Mouse (Mus musculus) large intestine, adult 2 months (tissue): ENCODE measurements around the gene Kremen2. TPM values are rescaled to one million over a fixed set of nuclear protein-coding genes. Genes with fewer than 3 reads are reported as not detected.

Experiments
- DNase-seq: peaks from one replicate; pipeline ENCODE4 v3.0.0-alpha.2; 2012; ENCODE audit warnings: low read depth, low spot score
- WGBS: fragments of 180-500 bp; shearing (Covaris S2); methylation state at CpG from one replicate; pipeline ENCODE4 v1.1.7; 2018; 5-methylcytosine and 5-hydroxymethylcytosine counted together
- polyA plus RNA-seq: library from polyadenylated mRNA; depleted of rRNA; stranded (reverse); fragments of >200 nt; gene quantifications from 2 replicates; pipeline ENCODE4 v1.2.3, GENCODE M21; 2012; rRNA removed

Kremen2 gene
- polyA plus RNA-seq, 1 experiment = 3.1 TPM

- DNase-seq = no peak
- 2% methylated on average over 84 of the region's 101 CpGs for WGBS
Measured at GRCm38 (mm10) chr17:23699131-23700077, 46.2 kb downstream of the Kremen2 start.

- 72% methylated on average over 3 of the region's 3 CpGs for WGBS
- no peak for DNase-seq
Measured at GRCm38 (mm10) chr17:23695801-23696200, 49.8 kb downstream of the Kremen2 start.

GRCm38 (mm10) chr17:23694491-23694890, 51.1 kb downstream of the Kremen2 start:
- no peak for DNase-seq

More at GRCm38 (mm10) chr17:23694491-23694890, 51.1 kb downstream of the Kremen2 start:
- 61% methylated on average over 1 of the region's 1 CpGs for WGBS

Other genes with a start within 250 kb of the Kremen2 start
- 10.6 and 11.2 TPM in 2 replicates for gene Zfp213, start 181.6 kb downstream of the Kremen2 start, polyA plus RNA-seq
- gene Zfp13, start 146.3 kb downstream of the Kremen2 start, polyA plus RNA-seq = 4.4 and 5.5 TPM in 2 replicates
- gene Zscan10, start 145.0 kb downstream of the Kremen2 start, polyA plus RNA-seq = not detected in 2 replicates
- gene Mmp25, start 100.6 kb downstream of the Kremen2 start, polyA plus RNA-seq = 0.41 and 0.67 TPM in 2 replicates
- 6.1 and 6.4 TPM in 2 replicates for gene Bicdl2, start 85.3 kb downstream of the Kremen2 start, polyA plus RNA-seq
- 197 and 204 TPM in 2 replicates for gene Hcfc1r1, start 72.2 kb downstream of the Kremen2 start, polyA plus RNA-seq
- 27.1 and 28.7 TPM in 2 replicates for gene Thoc6, start 72.0 kb downstream of the Kremen2 start, polyA plus RNA-seq
- gene Tnfrsf12a, start 68.4 kb downstream of the Kremen2 start, polyA plus RNA-seq = 8.1 and 8.4 TPM in 2 replicates
- not detected in 2 replicates for gene Cldn6, start 66.6 kb downstream of the Kremen2 start, polyA plus RNA-seq
- gene Cldn9, start 61.8 kb downstream of the Kremen2 start, polyA plus RNA-seq = 0.15 TPM in 1 of 2 replicates, not detected in the other
- 0.02 and 0.03 TPM in 2 replicates for gene 1520401A03Rik, start 23.1 kb downstream of the Kremen2 start, polyA plus RNA-seq
- 41.2 and 45.7 TPM in 2 replicates for gene Pkmyt1, start 19.5 kb downstream of the Kremen2 start, polyA plus RNA-seq
- 155 and 162 TPM in 2 replicates for gene Paqr4, start 5.0 kb downstream of the Kremen2 start, polyA plus RNA-seq
- gene Flywch1, start 25.8 kb upstream of the Kremen2 start, polyA plus RNA-seq = 27.3 and 34.9 TPM in 2 replicates
- 4.5 and 6.5 TPM in 2 replicates for gene Flywch2, start 40.2 kb upstream of the Kremen2 start, polyA plus RNA-seq
- 284 and 419 TPM in 2 replicates for gene Srrm2, start 44.7 kb upstream of the Kremen2 start, polyA plus RNA-seq
- 771 and 864 TPM in 2 replicates for gene Elob, start 83.3 kb upstream of the Kremen2 start, polyA plus RNA-seq
- gene Prss33, start 90.2 kb upstream of the Kremen2 start, polyA plus RNA-seq = 0.09 and 0.58 TPM in 2 replicates
- 495 and 577 TPM in 2 replicates for gene Prss32, start 98.0 kb upstream of the Kremen2 start, polyA plus RNA-seq
- 1.8 and 3.3 TPM in 2 replicates for gene Prss41, start 98.3 kb upstream of the Kremen2 start, polyA plus RNA-seq
- not detected in 2 replicates for gene Prss21, start 122.2 kb upstream of the Kremen2 start, polyA plus RNA-seq
- gene Dcpp1, start 135.0 kb upstream of the Kremen2 start, polyA plus RNA-seq = not detected in 2 replicates
- not detected in 2 replicates for gene Dcpp2, start 135.0 kb upstream of the Kremen2 start, polyA plus RNA-seq
- not detected in 2 replicates for gene Dcpp3, start 171.6 kb upstream of the Kremen2 start, polyA plus RNA-seq
- gene Sbp, start 195.8 kb upstream of the Kremen2 start, polyA plus RNA-seq = not detected in 2 replicates
- gene Sbpl, start 209.4 kb upstream of the Kremen2 start, polyA plus RNA-seq = not detected in 2 replicates
- 291 and 302 TPM in 2 replicates for gene Prss30, start 234.7 kb upstream of the Kremen2 start, polyA plus RNA-seq